Mouse (Mus musculus): ENCODE measurements around the gene Khdrbs1.
"Not testable (repeated sequence)": the region's sequence is repeated elsewhere in the genome, so short reads cannot be mapped to it uniquely, and the experiment has no call there.

The Khdrbs1 gene

DNA sequence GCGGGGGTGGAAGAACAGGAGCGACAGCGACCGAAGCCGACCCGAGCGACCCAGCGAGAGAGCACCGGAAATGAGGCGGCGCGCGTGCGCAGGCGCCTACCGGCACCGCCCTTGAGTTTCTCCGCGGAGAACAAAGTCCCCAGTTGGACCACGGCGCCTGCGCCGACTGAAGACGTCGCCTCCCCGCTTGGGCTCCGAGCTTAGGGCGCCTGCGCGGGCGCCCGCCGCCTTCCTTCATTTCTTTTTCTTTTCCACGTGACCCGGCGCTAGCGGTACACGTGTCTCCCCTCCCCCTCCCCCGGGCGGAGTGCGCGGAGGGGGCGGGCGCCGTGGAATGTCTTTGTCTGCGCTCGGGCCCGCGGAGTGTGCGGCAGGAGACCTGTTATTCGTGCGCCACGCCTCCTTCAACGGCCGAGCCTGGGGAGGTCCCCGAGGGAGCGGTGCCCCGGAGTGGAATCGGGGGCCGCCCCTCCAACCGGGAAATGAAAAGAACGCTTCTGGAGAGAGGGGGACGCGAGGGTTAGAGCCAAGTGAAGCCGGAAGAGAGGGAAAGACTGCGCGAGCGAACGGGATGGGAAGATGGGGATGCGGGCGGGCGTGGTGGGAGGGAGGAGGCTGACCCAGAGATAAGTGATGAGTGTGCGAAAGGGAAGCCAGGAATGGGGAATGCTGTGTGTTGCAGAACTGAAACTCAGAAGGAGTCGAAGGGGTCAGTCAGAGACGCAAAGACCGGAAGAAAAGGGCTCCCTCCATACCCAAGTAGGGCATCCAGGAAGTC lies at the start of gene Khdrbs1:
Gene Khdrbs1 (minus strand): TSS at position 72 of the 778 bp plus-strand sequence.
- DNase-seq, result peak; percentile 97 to 99

DNA sequence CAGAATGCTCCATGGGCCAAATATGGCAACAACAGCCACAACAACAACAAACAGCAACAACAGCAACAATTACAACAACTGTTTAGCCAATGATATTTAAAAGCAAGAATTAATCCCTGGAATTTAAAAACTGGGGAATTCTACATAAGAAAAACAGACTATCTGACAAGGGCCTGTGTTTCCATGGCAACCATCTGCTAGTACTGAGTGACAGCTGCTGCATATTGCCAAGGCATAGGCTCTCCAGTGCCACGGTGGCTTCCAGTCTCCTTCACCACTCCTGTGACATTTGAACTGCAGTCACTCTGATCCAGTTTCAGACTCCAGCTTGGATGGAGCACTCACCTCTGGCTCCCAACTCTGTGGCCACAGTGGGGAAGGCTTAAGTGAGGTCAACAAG lies 49.3 kb upstream of the Khdrbs1 start:
- DNase-seq, result no peak

DNA sequence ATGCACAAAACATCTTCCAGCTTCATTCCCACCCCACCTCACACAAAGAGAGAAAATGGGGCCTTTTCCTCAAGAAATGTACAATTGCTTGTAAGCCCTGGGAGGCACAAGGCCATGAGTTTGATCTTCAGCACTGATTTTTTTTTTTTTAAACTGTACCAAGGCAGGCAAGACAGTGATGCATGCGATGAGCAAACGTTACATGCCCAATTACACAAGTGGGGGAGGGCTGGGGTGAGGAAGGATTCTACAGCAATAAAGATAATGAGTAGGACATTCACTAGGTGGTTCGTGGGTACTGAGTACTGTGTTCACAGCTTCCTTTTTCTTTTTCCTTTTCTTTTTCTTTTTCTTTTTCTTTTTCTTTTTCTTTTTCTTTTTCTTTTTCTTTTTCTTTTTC lies 48.4 kb upstream of the Khdrbs1 start:
- no peak for DNase-seq

DNA sequence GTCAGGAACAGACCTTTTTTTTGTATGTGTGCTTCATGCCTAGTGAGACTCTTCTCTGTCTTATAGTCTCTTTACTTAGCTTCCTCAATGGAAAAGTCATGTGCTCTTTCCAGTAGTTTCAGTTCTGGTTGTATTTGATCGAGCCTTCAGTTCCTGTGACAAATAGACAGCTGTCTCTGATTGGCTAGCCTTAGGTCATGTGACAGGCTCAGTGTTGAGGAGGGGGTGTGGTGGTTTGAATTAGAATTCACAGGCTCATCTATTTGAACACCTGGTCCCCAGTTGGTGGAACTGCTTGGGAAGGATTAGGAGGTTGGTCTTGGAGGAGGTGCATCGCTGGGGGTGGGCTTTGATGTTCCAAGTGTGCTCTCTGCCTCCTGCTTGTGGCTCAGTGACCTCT lies 47.5 kb upstream of the Khdrbs1 start:
- DNase-seq, result no peak

DNA sequence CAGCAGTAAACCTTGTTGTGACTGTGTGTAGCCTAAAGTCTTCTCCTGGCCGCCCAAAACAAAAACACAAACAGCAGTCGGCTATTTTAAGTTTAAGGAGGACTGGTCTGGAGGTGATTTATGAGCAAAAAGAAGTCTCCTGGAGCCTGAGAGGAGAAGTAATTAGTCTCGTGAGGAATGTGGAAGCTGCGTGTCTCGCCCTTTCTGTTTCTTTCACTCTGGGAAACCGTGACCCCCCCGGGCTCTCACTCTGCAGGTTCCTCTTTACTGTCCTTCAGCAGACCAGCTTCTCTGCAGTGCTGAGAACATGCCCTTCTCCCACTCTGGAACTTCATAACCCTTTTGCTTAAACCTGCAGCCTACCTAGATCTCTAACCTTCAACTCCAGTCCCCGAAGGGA lies 46.6 kb upstream of the Khdrbs1 start:
- peak; percentile 29 to 57 for DNase-seq

DNA sequence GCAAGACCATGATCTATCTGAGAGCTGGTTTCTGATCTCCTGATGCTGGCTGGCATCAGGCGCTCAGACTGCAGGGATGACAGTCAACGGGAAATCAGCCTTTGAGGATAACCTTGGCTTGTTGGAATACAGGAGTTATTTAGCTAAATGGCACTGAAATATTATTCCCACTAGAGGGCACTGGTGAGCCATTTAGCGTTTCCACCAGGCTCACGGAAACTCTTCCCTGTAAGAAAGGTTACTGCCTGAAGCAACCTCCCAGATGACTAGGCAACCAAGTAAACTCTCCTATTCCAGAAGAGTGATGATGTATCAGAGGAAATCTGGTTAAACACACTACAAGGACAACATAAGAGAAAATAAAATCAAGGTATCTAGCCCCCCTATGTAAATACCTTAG lies 43.1 kb upstream of the Khdrbs1 start:
- peak; percentile 56 to 70 for DNase-seq

DNA sequence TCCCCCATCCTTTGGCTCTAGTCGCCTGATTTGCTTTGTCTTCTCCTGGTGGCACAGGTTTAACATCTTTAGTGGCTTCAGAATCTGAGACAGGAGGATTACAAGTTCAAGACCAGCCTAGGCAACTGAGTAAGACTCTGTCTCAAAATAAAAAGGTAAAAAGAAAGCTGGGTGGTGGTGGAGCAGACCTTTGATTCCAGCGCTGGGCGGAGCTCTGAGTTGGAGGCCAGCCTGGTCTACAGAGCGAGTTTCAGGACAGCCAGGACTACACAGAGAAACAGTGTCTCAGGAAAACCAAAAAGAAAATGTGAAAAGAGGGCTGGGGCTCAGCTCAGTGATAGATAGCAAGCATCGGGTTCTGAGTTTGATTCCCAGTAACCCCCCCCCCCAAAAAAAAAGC lies 41.4 kb upstream of the Khdrbs1 start:
- no peak for DNase-seq

DNA sequence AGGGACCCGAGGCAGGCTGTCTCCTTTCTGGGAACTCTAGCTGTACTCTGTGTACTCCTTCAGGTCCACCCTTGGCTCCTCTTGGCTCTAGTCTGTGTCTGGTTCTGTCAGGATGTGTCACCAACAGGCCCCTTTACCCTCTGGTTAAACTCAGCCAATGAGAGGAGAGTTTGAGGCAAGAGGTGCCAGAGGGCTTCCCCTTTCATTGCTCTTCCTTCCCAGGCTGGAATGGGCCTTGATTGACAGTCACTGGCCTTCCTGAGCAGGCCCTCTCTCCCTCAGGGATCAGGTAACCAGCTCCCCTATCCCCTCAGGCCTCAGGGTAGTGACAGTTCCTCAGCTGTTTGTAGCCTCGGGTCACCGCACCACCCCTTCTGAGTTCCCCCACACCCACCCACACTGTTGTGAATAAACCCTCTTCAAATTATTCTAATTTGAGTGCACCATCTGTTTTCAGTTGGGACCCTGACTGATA lies 40.8 kb upstream of the Khdrbs1 start:
- DNase-seq, result no peak

DNA sequence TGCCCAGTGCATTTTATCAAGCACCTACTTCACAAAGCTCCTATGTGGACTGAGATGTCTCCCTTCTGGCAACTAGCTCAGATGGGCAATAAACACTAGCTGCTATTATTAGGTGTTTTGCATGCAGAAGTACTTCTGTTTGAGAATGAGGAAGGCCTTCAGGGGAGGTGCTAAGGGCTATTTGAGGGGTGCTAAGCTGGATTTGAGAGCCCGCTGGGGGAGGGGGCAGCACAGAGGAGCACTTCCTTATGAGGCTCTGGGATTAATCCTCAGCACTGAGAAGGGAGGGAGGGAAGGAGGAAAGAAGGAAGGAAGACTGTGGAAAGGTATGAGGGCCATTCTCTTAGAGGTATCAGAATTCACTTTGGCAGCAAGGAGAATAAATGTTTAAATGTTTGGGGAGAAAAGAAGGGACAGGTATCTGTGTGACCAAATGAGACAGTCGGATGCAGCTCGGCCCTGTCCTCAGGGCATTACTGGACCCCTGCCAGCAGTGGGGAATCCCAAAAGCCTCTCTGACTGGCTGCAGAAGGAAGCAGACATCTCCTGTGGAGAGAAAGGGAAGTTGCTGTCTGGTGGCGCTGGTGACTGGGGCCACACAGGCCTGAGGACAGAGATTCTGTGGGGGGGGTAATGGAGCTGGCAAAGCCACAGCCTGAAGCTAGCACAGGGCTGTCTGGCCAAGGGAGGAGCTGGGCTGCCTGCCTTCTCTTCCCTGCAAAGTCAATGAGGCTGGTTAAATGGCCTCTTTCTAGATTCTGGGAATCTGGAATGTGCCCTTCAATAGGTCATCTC lies 40.0 kb upstream of the Khdrbs1 start:
- peak; percentile 59 to 65 for DNase-seq

DNA sequence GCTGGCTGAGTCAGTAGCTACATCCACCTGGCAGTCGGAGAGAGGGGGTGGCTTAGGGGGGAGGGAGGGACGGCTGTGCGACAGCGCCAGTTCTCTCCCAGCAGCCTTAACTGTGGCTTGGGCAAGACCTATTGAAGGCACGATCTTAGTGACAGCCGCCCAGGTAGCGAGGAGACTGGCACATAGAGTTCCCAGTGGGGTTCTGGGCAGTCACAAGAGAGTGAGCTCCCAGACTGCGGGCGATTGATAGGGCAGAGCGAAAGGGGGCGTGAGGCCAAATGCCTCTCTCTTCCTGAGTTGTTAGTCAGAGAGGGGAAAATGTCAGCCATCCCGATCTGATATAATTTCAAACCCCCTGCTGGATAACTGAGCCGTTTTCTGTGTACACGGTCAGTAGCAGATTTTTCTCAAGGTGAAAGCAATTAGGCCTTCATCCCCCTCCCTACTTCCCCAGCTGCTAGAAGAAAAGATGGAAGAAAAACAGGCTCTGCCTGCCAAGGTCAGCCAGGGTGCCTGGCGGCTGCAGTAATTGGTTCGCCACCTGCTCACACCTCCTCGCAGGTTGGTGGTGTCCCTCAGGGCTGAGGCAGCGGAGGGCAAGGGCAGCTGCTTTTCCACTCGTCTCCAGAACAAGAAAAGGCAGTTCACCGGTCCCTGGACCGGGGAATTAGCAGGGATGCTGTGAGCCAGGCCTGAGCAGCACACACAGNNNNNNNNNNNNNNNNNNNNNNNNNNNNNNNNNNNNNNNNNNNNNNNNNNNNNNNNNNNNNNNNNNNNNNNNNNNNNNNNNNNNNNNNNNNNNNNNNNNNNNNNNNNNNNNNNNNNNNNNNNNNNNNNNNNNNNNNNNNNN lies 29.8 kb upstream of the Khdrbs1 start:
- DNase-seq, result peak; percentile 40 to 56

DNA sequence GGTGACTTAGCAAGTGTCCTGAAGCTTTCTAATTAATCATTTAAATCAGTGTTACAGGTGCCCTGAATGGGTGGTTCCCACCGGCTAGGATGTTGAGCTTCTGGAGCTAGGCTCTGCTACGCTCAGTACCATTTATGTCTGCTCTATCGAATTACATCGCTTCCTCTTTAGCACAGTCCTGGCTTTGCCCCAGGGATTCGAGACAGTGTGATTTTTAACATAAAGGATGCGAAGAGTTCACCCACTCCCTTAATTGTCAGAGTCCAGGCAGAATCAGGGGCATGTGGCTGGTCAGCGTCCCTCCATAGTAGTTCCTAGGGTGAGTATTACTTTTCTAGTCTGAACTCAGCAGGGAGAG lies 29.2 kb upstream of the Khdrbs1 start:
- no peak for DNase-seq

DNA sequence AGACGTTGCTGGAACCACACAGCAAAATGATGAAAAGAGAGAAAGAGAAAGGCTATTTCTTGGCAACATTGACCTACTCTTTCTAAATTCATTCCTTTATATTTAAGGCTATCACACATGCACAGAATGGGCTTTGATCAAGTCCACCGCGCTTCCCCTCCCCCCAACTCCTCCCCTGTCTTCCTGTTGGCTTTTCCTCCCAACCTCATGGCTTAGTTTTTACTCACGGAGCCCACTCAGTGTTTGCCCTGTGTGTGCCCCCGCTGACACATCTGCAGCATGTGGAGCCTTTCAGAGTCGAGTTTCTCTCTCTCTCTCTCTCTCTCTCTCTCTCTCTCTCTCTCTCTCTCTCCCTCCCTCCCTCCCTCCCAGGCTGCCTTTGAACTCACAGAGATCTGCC lies 28.5 kb upstream of the Khdrbs1 start:
- DNase-seq, result no peak

DNA sequence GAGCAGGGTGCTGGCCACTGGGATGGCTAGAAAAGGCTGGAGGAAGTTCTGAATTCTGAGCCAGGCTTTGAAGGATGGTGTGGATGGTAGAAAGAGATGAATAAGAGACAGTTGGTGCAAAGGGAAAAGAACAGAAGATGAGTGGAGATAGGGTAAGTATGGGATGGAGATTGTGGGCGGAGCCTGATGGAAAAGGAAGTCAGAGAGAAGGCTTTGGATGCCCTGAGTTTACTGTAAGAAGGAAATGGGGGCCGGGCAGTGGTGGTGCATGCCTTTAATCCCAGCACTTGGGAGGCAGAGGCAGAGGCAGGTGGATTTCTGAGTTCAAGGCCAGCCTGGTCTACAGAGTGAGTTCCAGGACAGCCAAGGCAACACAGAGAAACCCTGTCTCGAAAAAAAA lies 26.6 kb upstream of the Khdrbs1 start:
- not testable (repeated sequence) for DNase-seq

DNA sequence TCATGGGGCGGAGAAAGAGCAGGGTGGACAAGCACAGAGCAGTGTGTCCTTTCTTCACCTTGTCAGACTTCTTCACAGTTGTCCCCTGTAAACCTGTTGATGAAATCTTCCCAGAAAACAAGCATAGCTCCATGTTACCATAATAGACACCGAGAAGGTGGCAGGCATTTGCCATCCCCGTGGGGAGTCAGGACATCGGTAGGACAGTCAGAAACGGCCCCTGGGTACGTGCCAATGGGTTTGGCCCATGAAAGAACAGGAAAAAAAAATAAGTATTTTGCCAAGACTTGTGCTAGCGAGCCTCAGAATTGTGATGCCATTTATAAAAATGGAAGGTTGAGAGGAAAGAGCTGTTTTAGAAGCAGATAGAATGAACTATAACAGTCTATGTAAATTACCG lies 25.7 kb upstream of the Khdrbs1 start:
- no peak for DNase-seq

DNA sequence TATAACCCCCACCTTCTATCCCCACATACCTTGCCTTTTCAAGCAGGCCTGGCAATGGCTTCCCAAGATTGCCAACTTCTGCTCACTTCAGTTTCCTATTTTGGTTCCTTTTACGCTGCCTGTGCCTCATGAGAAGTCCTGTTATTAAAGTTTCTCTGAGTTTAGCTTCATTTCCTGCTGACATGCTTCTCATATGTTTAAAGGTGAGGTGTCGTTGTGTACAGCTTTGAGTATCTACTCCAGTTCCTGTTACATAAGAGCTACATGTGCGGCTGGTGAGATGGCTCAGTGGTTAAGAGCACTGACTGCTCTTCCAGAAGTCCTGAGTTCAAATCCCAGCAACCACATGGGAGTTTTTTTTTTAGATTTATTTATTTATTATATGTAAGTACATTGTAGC lies 23.2 kb upstream of the Khdrbs1 start:
- DNase-seq, result no peak

DNA sequence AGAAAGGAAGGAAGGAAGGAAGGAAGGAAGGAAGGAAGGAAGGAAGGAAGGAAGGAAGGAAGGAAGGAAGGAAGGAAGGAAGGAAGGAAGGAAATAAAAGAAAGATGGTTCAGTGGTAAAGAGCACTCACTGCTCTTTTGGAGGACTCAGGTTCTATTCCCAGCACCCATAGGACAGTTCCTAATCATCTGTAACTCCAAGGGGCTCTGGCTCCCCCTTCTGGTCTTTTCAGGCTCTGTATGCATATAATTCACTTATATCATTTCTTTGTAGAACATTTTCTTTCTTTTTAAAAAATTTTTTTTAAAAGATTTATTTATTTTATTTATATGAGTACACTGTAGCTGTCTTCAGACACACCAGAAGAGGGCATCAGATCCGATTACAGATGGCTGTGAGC lies 20.4 kb upstream of the Khdrbs1 start:
- not testable (repeated sequence) for DNase-seq

DNA sequence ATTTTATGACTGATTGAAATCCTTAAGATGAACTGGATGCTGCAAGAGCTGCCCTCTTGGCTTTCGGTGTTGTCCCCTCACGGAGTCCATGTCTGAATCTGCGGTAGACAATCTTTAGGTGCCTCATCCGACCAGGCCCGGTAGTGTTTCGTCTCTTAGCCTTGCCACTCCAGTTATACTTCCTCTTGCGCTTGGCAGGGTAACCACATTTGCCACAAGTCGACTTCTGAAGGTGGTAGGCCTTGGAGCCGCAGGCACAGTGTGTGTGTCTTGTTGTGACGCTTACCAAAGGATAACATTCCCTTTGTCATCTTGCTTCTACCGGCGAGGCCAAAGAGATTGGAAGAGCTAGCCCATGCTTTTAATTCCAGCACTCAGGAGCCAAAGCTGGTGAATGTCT lies 19.5 kb upstream of the Khdrbs1 start:
- no peak for DNase-seq

DNA sequence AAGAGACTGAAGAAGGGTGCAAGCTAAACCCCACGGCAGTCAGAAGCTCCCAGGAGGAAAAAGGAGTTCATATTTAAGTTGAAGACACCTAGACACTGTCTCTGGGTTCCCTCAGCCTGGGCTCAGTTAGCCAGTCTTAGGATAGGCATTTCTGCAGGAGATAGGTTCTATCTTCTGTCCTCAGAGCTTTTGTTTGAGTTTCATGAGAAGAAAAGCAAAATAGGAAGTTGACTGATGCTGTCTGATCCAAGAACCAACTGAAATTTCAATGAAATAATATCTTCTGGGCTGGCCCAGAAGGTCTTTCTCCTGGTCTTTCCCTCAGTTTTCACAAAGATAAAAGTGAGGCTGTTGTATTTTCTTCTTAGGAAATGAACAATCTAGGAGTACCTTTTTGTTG lies 13.4 kb upstream of the Khdrbs1 start:
- no peak for DNase-seq

DNA sequence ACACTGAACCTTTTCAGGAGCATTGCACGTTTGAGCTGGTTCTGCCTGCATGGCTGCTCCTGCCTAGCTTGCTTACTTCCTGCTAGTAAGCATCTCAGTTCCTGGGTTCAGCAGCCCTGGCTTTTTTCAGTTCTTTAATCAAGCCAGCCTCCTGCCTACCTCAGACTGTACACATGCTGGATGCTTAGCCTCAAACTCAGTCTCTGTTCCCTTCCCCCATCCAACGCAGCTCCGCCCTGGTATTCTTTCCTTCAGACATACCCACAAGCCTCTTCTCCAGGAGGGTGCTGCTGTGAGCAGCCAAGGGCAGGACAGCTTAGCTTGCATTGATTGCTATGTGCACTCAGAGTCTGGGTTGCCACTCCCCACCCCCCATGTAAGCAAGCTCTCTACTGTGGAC lies 12.6 kb upstream of the Khdrbs1 start:
- peak in 1 of 2 experiments; percentile 12 for DNase-seq

DNA sequence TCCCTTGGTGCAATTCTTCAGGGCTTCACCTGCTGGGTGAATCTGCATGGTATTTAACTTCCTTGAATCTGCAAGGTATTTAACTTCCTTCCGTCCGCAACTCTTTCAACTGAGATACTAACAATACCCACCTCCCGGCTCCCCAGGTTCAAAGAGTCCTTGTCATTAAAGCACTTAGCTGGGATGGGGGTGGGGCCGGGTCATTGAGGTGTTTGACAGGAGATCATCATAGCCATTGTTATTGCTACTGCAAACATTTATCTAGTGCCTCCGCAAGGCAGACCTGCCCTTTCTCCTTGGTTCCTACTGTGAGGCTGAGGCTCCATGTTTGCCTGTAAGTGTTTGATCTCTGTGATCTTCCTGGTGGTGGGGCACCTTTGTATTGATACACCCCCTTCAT lies 8.3 kb upstream of the Khdrbs1 start:
- DNase-seq, result no peak

DNA sequence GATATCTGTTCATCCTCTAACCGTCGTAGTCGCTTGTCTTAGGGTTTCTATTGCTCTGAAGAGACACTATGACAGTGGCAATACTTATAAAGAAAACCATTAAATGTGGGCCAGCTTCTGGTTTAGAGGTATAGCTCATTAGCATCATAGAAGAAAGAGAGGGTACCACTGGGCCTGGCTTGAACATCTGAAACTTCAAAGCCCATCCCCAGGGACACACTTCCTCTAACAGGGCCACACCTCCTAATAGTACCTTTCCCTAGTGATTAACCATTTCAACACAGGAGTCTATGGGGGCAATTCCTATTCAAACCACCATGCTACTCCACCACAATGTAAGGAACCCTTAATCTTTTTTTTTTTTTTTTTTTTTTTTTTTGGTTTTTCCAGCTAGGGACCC lies 4.5 kb upstream of the Khdrbs1 start:
- no peak for DNase-seq

DNA sequence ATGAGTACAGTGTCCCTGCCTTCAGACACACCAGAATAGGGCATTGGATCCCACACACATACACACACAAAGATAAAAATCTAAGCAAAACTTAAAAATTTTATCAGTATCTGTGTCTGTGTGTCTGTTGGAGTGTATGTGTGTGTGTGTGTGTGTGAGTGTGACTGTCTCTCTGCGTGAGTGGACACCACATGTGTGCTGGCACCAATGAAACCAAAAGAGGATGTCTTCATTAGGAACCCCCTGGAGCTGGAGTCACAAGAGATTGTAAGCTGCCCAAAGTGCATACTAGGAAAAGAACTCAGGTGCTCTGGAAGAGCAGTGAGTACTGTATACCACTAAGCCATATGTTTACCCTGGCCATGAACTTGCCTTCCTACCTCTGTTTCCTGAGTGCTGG lies 4.0 kb upstream of the Khdrbs1 start:
- DNase-seq, result no peak

DNA sequence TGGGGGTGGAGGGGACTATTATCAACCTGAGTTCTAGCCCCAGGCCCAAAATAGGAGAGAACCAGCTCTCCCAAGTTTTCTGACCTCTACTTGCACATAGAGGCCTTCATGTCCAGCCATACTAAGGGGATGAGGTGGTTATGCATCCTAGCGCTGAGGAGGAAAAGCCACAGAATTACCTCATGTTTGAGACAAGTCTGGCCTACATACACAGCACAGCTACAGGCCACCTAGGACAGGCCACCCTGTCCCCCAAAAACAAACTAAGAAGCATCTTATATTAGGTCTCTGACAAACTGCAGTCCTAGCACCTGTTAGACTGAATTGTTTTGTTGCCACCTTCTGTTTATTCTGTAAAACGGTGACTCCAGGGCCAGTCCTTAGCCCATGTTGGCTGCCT lies 1.4 kb upstream of the Khdrbs1 start:
- DNase-seq, result no peak

Data from kidney, postnatal 4 days (tissue).